Mouse (Mus musculus): ENCODE results near the gene Pigm. TPM values are rescaled to one million over a fixed set of nuclear protein-coding genes. Genes with fewer than 3 reads are reported as not detected.

Gene Pigm
- polyA plus RNA-seq, 1 experiment from 2014 or later, result 1.8 TPM

- no peaks in the 10 kb centered on the region for H3K9me3 ChIP-seq (replicated peaks; ENCODE audit: control insufficient read depth, low read length)
- H3K36me3 ChIP-seq (ENCODE audit: control insufficient read depth, insufficient read depth), result no peaks in the 10 kb centered on the region
- no peaks in the 10 kb centered on the region for H3K27me3 ChIP-seq (ENCODE audit: control insufficient read depth, insufficient read depth, low read depth, low read length)
- no peak overlapping the region for H3K9ac ChIP-seq (ENCODE audit: low read depth, low read length)
- ATAC-seq (ENCODE audit: low read depth), result no peak
- no peak overlapping the region for H3K4me3 ChIP-seq (ENCODE audit: low read depth, low read length)
- no peak overlapping the region for H3K27ac ChIP-seq (ENCODE audit: low read length)
- WGBS (ENCODE audit: insufficient replicate concordance), result 60% methylated on average over 8 of the region's 8 CpGs
- no peak overlapping the region for H3K4me2 ChIP-seq (ENCODE audit: low read depth, low read length)
- H3K4me1 ChIP-seq (ENCODE audit: control insufficient read depth, low read depth, low read length), result no peaks in the 10 kb centered on the region
Measured at GRCm38 (mm10) chr1:172393739-172394138, 17.4 kb downstream of the Pigm start.

DNA sequence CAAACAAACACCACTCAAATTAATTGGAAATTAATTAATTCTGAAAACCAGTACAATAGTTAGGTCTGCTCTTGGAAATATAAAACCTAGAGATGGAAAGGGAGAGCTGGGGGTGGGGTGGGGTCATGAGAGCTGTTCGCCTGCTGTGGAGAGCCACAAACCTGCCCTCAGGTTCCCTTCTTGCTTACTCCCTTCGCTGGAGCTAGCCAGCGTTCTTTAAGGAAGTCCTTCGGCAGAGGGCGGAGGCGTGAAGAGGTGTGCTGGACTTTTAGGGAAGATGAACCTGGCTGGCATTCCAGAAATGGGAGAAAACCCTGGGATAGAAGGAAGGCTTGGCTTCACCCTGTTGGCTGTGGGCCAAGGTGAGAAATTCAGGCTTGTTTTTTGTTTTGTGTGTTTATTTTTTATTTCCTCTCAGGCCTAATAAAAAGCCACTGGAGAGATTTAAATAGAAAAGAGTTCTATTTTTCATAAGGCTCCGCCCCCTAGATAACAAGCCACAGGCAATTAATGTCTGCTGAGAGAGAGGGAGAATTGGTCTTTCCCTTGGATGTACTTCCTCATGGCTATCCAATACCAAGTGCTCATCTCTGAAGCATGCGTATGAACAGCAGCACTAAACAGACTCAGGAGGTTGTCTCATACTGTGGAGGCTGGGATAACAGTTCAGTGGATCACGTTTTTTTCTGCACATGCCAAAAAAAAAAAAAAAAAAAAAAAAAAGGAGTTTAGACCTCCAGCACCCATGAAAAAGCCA, 20.8 kb downstream of the Pigm start:
- Histone ChIP-seq H3K9ac (ENCODE audit: low read depth, low read length) (no peak overlapping the region), H3K27ac (ENCODE audit: low read length) (no peak overlapping the region), H3K4me3 (ENCODE audit: low read depth, low read length) (no peak overlapping the region), H3K36me3 (ENCODE audit: control insufficient read depth, insufficient read depth) (no peaks in the 10 kb centered on the region), H3K4me2 (ENCODE audit: low read depth, low read length) (no peak overlapping the region), H3K4me1 (ENCODE audit: control insufficient read depth, low read depth, low read length) (no peaks in the 10 kb centered on the region), H3K27me3 (ENCODE audit: control insufficient read depth, insufficient read depth, low read depth, low read length) (no peaks in the 10 kb centered on the region), H3K9me3 (replicated peaks; ENCODE audit: control insufficient read depth, low read length) (no peaks in the 10 kb centered on the region)
- WGBS (ENCODE audit: insufficient replicate concordance), result 40% methylated on average over 9 of the region's 9 CpGs
- ATAC-seq (ENCODE audit: low read depth), result no peak

DNA sequence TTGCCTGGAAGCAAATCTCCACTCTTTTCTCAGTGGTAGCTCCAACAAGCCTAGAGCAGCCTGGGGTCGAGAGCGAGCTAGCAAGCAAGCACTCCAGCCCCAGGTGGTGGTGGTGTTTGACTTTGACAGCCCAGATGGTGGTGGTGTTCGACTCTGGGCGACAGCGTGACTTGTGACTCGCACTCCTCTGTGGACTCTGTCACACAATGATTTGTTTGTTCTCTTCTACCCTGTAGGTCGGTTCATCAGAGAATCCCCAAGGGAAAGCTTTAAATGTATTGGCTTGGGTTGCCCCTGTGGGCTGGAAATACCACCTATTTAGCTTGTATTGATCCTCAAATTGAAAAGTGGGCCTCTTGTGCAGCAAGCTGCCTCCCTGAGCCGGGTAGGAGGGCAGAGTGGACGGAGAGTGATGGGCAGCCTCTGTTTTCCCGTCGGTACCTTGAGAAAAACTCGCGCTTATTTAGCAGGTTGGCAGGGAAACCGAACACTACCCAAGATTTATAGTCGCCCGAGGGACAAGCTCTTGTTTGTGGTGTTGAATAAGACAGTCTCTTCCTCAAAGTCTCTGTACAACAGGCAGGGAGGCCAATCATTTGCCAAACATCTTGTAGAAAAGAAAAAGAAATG, 29.8 kb downstream of the Pigm start:
- no peaks in the 10 kb centered on the region for H3K36me3 ChIP-seq (ENCODE audit: control insufficient read depth, insufficient read depth)
- H3K4me3 ChIP-seq (ENCODE audit: low read depth, low read length), result no peak overlapping the region
- no peaks in the 10 kb centered on the region for H3K4me1 ChIP-seq (ENCODE audit: control insufficient read depth, low read depth, low read length)
- no peak overlapping the region for H3K9ac ChIP-seq (ENCODE audit: low read depth, low read length)
- H3K27me3 ChIP-seq (ENCODE audit: control insufficient read depth, insufficient read depth, low read depth, low read length), result no peaks in the 10 kb centered on the region
- no peak overlapping the region for H3K4me2 ChIP-seq (ENCODE audit: low read depth, low read length)
- no peak for ATAC-seq (ENCODE audit: low read depth)
- WGBS (ENCODE audit: insufficient replicate concordance), result 45% methylated on average over 16 of the region's 16 CpGs
- no peaks in the 10 kb centered on the region for H3K9me3 ChIP-seq (replicated peaks; ENCODE audit: control insufficient read depth, low read length)
- H3K27ac ChIP-seq (ENCODE audit: low read length), result no peak overlapping the region

DNA sequence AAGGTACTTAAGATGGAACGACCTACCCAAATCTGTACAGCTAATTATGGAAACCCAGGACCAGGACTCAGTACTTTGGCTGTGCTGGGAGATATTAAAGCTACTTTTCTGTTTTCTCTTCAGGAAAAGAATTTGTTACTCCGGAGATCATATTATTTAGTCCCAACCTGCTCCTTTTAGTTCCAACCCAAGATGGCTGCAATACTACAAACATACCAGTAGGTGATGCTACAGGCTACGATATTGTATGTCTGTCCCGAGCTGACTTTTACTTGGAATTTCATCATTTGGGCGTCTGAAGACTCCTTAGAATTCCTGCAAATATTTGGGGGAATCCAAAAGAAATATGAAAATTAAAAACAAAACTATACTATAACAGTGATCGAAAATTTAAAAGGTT, 32.6 kb downstream of the Pigm start:
- H3K27ac ChIP-seq (ENCODE audit: low read length), result no peak overlapping the region
- no peak for ATAC-seq (ENCODE audit: low read depth)
- no peak overlapping the region for H3K9ac ChIP-seq (ENCODE audit: low read depth, low read length)
- no peaks in the 10 kb centered on the region for H3K4me1 ChIP-seq (ENCODE audit: control insufficient read depth, low read depth, low read length)
- H3K9me3 ChIP-seq (replicated peaks; ENCODE audit: control insufficient read depth, low read length), result no peaks in the 10 kb centered on the region
- H3K4me2 ChIP-seq (ENCODE audit: low read depth, low read length), result no peak overlapping the region
- 8% methylated on average over 6 of the region's 6 CpGs for WGBS (ENCODE audit: insufficient replicate concordance)
- no peaks in the 10 kb centered on the region for H3K36me3 ChIP-seq (ENCODE audit: control insufficient read depth, insufficient read depth)
- no peak overlapping the region for H3K4me3 ChIP-seq (ENCODE audit: low read depth, low read length)
- H3K27me3 ChIP-seq (ENCODE audit: control insufficient read depth, insufficient read depth, low read depth, low read length), result no peaks in the 10 kb centered on the region

GRCm38 (mm10) chr1:172409431-172409830, 33.1 kb downstream of the Pigm start:
- Histone ChIP-seq H3K27ac (ENCODE audit: low read length) (no peak overlapping the region), H3K4me3 (ENCODE audit: low read depth, low read length) (no peak overlapping the region), H3K27me3 (ENCODE audit: control insufficient read depth, insufficient read depth, low read depth, low read length) (no peaks in the 10 kb centered on the region), H3K9me3 (replicated peaks; ENCODE audit: control insufficient read depth, low read length) (no peaks in the 10 kb centered on the region), H3K4me2 (ENCODE audit: low read depth, low read length) (no peak overlapping the region), H3K36me3 (ENCODE audit: control insufficient read depth, insufficient read depth) (no peaks in the 10 kb centered on the region), H3K4me1 (ENCODE audit: control insufficient read depth, low read depth, low read length) (no peaks in the 10 kb centered on the region), H3K9ac (ENCODE audit: low read depth, low read length) (no peak overlapping the region)
- ATAC-seq (ENCODE audit: low read depth), result no peak
- WGBS (ENCODE audit: insufficient replicate concordance), result 11% methylated on average over 5 of the region's 5 CpGs

GRCm38 (mm10) chr1:172410806-172411205, 34.5 kb downstream of the Pigm start:
- Histone ChIP-seq H3K9me3 (replicated peaks; ENCODE audit: control insufficient read depth, low read length) (no peaks in the 10 kb centered on the region), H3K36me3 (ENCODE audit: control insufficient read depth, insufficient read depth) (no peaks in the 10 kb centered on the region), H3K27ac (ENCODE audit: low read length) (no peak overlapping the region), H3K27me3 (ENCODE audit: control insufficient read depth, insufficient read depth, low read depth, low read length) (no peaks in the 10 kb centered on the region), H3K9ac (ENCODE audit: low read depth, low read length) (no peak overlapping the region), H3K4me3 (ENCODE audit: low read depth, low read length) (no peak overlapping the region), H3K4me2 (ENCODE audit: low read depth, low read length) (no peak overlapping the region), H3K4me1 (ENCODE audit: control insufficient read depth, low read depth, low read length) (no peaks in the 10 kb centered on the region)
- no peak for ATAC-seq (ENCODE audit: low read depth)
- 4% methylated on average over 4 of the region's 4 CpGs for WGBS (ENCODE audit: insufficient replicate concordance)

DNA sequence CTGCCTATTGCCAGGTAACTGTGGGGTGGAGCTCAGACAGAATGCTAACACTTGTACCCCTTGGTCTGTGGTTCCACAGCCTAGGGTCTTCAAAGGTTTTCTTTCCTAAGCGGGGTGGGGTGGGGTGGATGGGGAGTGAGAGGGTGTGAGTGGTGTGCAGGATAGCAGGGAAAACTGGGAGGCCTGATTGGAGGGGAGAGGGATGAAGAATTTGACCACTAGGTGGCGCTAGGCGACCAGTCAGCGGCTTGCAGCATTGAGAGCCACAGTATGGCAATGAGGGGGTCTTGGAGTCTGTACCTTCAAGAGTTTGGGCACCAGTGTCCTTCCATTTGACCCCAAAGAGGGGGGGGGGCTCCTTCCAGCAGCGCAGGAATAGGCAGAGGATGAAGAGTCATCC, 35.9 kb downstream of the Pigm start:
- Histone ChIP-seq H3K27me3 (ENCODE audit: control insufficient read depth, insufficient read depth, low read depth, low read length) (no peaks in the 10 kb centered on the region), H3K4me1 (ENCODE audit: control insufficient read depth, low read depth, low read length) (no peaks in the 10 kb centered on the region), H3K36me3 (ENCODE audit: control insufficient read depth, insufficient read depth) (no peaks in the 10 kb centered on the region), H3K4me3 (ENCODE audit: low read depth, low read length) (no peak overlapping the region), H3K27ac (ENCODE audit: low read length) (no peak overlapping the region), H3K9ac (ENCODE audit: low read depth, low read length) (no peak overlapping the region), H3K4me2 (ENCODE audit: low read depth, low read length) (no peak overlapping the region), H3K9me3 (replicated peaks; ENCODE audit: control insufficient read depth, low read length) (no peaks in the 10 kb centered on the region)
- WGBS (ENCODE audit: insufficient replicate concordance), result 0% methylated on average over 5 of the region's 5 CpGs
- ATAC-seq (ENCODE audit: low read depth), result peak; percentile 21; the same call in 1 of the 2 replicates

- ATAC-seq (ENCODE audit: low read depth), result no peak
- 54% methylated on average over 4 of the region's 4 CpGs for WGBS (ENCODE audit: insufficient replicate concordance)
Measured at GRCm38 (mm10) chr1:172413491-172414230, 37.3 kb downstream of the Pigm start.

DNA sequence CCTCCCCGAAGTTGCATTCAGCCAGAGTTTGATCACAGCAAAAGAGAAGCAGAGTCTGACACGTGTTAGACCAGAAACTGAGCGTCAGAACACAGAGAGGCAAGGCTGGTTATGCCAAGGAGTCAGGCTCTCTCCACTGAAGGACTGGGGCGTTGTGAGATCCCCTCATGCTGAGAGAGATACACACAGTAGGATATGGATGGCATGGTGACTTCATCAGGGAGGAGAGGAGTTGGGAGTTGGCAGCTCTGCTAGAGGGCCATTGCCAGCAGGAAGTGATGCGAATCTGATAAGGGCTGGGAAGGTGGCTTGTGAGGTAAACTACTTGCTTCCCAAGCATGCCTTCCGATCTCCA, 37.9 kb downstream of the Pigm start:
- no peak overlapping the region for H3K4me3 ChIP-seq (ENCODE audit: low read depth, low read length)
- no peak overlapping the region for H3K4me2 ChIP-seq (ENCODE audit: low read depth, low read length)
- WGBS (ENCODE audit: insufficient replicate concordance), result 62% methylated on average over 6 of the region's 6 CpGs
- H3K9me3 ChIP-seq (replicated peaks; ENCODE audit: control insufficient read depth, low read length), result no peaks in the 10 kb centered on the region
- no peaks in the 10 kb centered on the region for H3K4me1 ChIP-seq (ENCODE audit: control insufficient read depth, low read depth, low read length)
- H3K36me3 ChIP-seq (ENCODE audit: control insufficient read depth, insufficient read depth), result no peaks in the 10 kb centered on the region
- H3K9ac ChIP-seq (ENCODE audit: low read depth, low read length), result no peak overlapping the region
- H3K27ac ChIP-seq (ENCODE audit: low read length), result no peak overlapping the region
- H3K27me3 ChIP-seq (ENCODE audit: control insufficient read depth, insufficient read depth, low read depth, low read length), result no peaks in the 10 kb centered on the region
- no peak for ATAC-seq (ENCODE audit: low read depth)

More at GRCm38 (mm10) chr1:172413491-172414230, 37.3 kb downstream of the Pigm start:
- Histone ChIP-seq H3K27ac (ENCODE audit: low read length) (no peak overlapping the region), H3K27me3 (ENCODE audit: control insufficient read depth, insufficient read depth, low read depth, low read length) (no peaks in the 10 kb centered on the region), H3K9me3 (replicated peaks; ENCODE audit: control insufficient read depth, low read length) (no peaks in the 10 kb centered on the region), H3K36me3 (ENCODE audit: control insufficient read depth, insufficient read depth) (no peaks in the 10 kb centered on the region), H3K4me3 (ENCODE audit: low read depth, low read length) (no peak overlapping the region), H3K4me1 (ENCODE audit: control insufficient read depth, low read depth, low read length) (no peaks in the 10 kb centered on the region), H3K4me2 (ENCODE audit: low read depth, low read length) (no peak overlapping the region), H3K9ac (ENCODE audit: low read depth, low read length) (no peak overlapping the region)

All from liver, embryonic 16.5 days (tissue).